11 mouse cellular contexts compared by ENCODE assay signal in the genomic region with DNA sequence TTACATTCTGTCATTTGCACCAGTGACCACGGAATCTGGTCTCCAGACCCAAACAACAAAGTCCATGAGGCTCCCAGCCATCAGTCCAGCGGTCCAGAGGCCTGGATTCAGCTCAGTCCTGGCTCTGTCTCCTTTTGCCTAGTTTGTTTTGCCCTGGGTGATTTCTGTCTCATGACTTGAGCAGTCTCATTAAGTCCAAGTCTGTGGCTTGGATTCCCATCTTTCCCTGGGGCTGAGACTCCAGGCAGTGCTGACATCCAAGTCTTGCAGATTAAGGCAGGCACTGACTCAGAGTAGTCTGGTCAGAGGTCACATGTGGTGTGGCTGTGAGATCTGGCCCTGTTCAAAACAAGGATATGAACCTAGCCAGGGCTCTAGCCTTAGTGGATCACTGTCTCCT. TPM values are rescaled to one million over a fixed set of nuclear protein-coding genes. Genes with fewer than 3 reads are reported as not detected.
DNase-seq lines count a peak whose midpoint lies in the region; ATAC-seq and TF ChIP-seq lines count a peak whose summit lies in the region.
"Had no signal": no experiment of that assay in that cellular context is flagged by ENCODE, and none has a peak within 500 bp of the region (broad histone marks: within the 10 kb centered on the region; RNA-seq: fewer than 3 reads in every experiment).

No protein-coding gene starts in this region.

- ATAC-seq in intestine, postnatal 0 days, result peak; percentile 66
- peak; percentile 35; the same call in 1 of the 2 replicates for ATAC-seq in stomach, embryonic 16.5 days (ENCODE audit: insufficient read depth, low FRiP score)
- ATAC-seq in monocyte, adult 5-6 weeks (replicated peaks; ENCODE audit: insufficient number of reproducible peaks, low FRiP score, low TSS enrichment, poor library complexity, severe bottlenecking), result no peak

- H3K4me1 ChIP-seq in intestine, postnatal 0 days (replicated peaks; ENCODE audit: control insufficient read depth, insufficient read depth, low read length), result peaks cover 14% of the 10 kb centered on the region
- peaks cover 26% of the 10 kb centered on the region for H3K4me1 ChIP-seq in stomach, embryonic 16.5 days (ENCODE audit: control insufficient read depth, insufficient read depth, low read length)

- H3K4me3 ChIP-seq in intestine, postnatal 0 days (ENCODE audit: low read depth, low read length), result no peak overlapping the region
- no peak overlapping the region for H3K4me3 ChIP-seq in stomach, embryonic 16.5 days (replicated peaks; ENCODE audit: low read length)

- H3K4me2 ChIP-seq in intestine, postnatal 0 days (replicated peaks; ENCODE audit: low read depth), result no peak overlapping the region
- H3K4me2 ChIP-seq in stomach, embryonic 16.5 days (ENCODE audit: low read depth, low read length), result no peak overlapping the region

- WGBS in intestine, postnatal 0 days, result 57% methylated on average over 2 of the region's 2 CpGs
- WGBS in stomach, embryonic 16.5 days, result 73% methylated on average over 2 of the region's 2 CpGs

- no peaks in the 10 kb centered on the region for H3K36me3 ChIP-seq in intestine, postnatal 0 days (ENCODE audit: control insufficient read depth, insufficient read depth)
- no peaks in the 10 kb centered on the region for H3K36me3 ChIP-seq in stomach, embryonic 16.5 days (ENCODE audit: control insufficient read depth, insufficient read depth, low read length)

- H3K9me3 ChIP-seq in intestine, postnatal 0 days (ENCODE audit: control insufficient read depth), result 0 out of 2 replicates have a peak, but pooled peaks cover 2% of the 10 kb centered on the region
- H3K9me3 ChIP-seq in stomach, embryonic 16.5 days (replicated peaks; ENCODE audit: control insufficient read depth, low read length), result no peaks in the 10 kb centered on the region

- no peak overlapping the region for H3K9ac ChIP-seq in intestine, postnatal 0 days (ENCODE audit: low read depth, low read length)
- H3K9ac ChIP-seq in stomach, embryonic 16.5 days (ENCODE audit: low read length), result no peak overlapping the region
- H3K9ac ChIP-seq: forebrain, postnatal 0 days had no signal

- peak overlapping the region; percentile 69 for H3K27ac ChIP-seq in intestine, postnatal 0 days (ENCODE audit: low read depth, low read length)
- peak overlapping the region; percentile 61 for H3K27ac ChIP-seq in stomach, embryonic 16.5 days (ENCODE audit: low read length)

- DNase-seq in adrenal gland, adult 2 months, result peak; percentile 56
- DNase-seq in adrenal gland, adult 18-20 months (ENCODE audit: low spot score in 2 of 2), result no peak
- peak; percentile 52 for DNase-seq in lung, postnatal 10 days
- no peak for DNase-seq in lung, postnatal 25 days (ENCODE audit: low spot score)
- no peak for DNase-seq in cerebellum, postnatal 4 days (ENCODE audit: low spot score in 2 of 2)
- DNase-seq: forebrain, postnatal 0 days; midbrain, embryonic 14.5 days; right cerebral cortex, postnatal 4 days had no signal

- no peaks in the 10 kb centered on the region for H3K27me3 ChIP-seq in intestine, postnatal 0 days (replicated peaks; ENCODE audit: control insufficient read depth, insufficient read depth, low read length)
- H3K27me3 ChIP-seq in stomach, embryonic 16.5 days (ENCODE audit: control insufficient read depth, insufficient read depth, low read length), result no peaks in the 10 kb centered on the region

- TF ChIP-seq CTCF in intestine, postnatal 0 days (IDR thresholded peaks at IDR 0.05; ENCODE audit: low read depth), result no peak

RNA-seq across cellular contexts. Expression of gene Snx9, which starts 35.2 kb away (rescaled TPM):
- total RNA-seq in adrenal gland, adult 2 months (2021), result 10 to 100 TPM; 48.4 to 55.9 TPM
- polyA plus RNA-seq in adrenal gland, adult 2 months (2012; rRNA removed), result 26.0 and 28.3 TPM in 2 replicates
- 10 to 100 TPM; 45.3 TPM for total RNA-seq in adrenal gland, adult 18-20 months (2021)
- 91.4 and 95.4 TPM in 2 replicates for polyA plus RNA-seq in intestine, postnatal 0 days (2015; fragmentation: Nextera tagmentation; extraction: Ambion mirVana)
- 28.2 and 31.3 TPM in 2 replicates for polyA plus RNA-seq in stomach, embryonic 16.5 days (2015; fragmentation: Nextera tagmentation; extraction: Ambion mirVana)
- total RNA-seq in monocyte, adult 5-6 weeks (2017), result 15.8 to 19.0 TPM (median 18.0 TPM) in 3 replicates

Comparison
In these comparisons a context has a peak if more than half of its experiments do, and no peak if none do; other contexts are left out.
1. DNase-seq: peak in adrenal gland, adult 2 months (single experiment) and lung, postnatal 10 days (single experiment); none in adrenal gland, adult 18-20 months (0 of 2), lung, postnatal 25 days (single experiment) and cerebellum, postnatal 4 days (0 of 2).